Mouse (Mus musculus) MEL (cell line): ENCODE data around the gene Hist2h4.

Experiments used
- CTCF ChIP-seq, 3 experiments: IDR thresholded peaks in 2 of 3; conservative IDR thresholded peaks in 1 of 3; 2 replicates each; pipeline ENCODE4 v1.5.1; 2011 to 2012; ENCODE audit warnings: low read length in 3 of 3, low read depth in 2 of 3, mild to moderate bottlenecking in 2 of 3, improper control_type of control experiment in 1 of 3, inconsistent platforms in 1 of 3, mixed read lengths in 1 of 3, moderate library complexity in 1 of 3; ENCODE audit not compliant: control insufficient read depth in 1 of 3, insufficient read depth in 1 of 3, poor library complexity in 1 of 3, severe bottlenecking in 1 of 3
- E2F4 ChIP-seq: IDR thresholded peaks from 2 replicates; pipeline ENCODE4 v1.6.1; 2011; ENCODE audit warnings: low read depth, low read length, improper control_type of control experiment, borderline replicate concordance
- POLR2A ChIP-seq, 2 experiments: IDR thresholded peaks; 2 replicates each; pipeline ENCODE4 v1.6.1; 2011 to 2012; ENCODE audit warnings: low read length in 2 of 2, mild to moderate bottlenecking in 2 of 2, control low read depth in 1 of 2, improper control_type of control experiment in 1 of 2, low read depth in 1 of 2, moderate library complexity in 1 of 2; ENCODE audit not compliant: control insufficient read depth in 1 of 2, insufficient read depth in 1 of 2, poor library complexity in 1 of 2
- POLR2AphosphoS2 ChIP-seq: IDR thresholded peaks from 2 replicates; pipeline ENCODE4 v1.6.1; 2011; ENCODE audit warnings: low read length, improper control_type of control experiment
- SMC3 ChIP-seq: IDR thresholded peaks from 2 replicates; pipeline ENCODE4 v1.6.1; 2011; ENCODE audit warnings: low read depth, low read length, improper control_type of control experiment
- TCF12 ChIP-seq: IDR thresholded peaks from 2 replicates; pipeline ENCODE4 v1.6.1; 2014; ENCODE audit warnings: low read depth, mild to moderate bottlenecking, inconsistent platforms, low read length, improper control_type of control experiment, moderate library complexity
- USF1 ChIP-seq: IDR thresholded peaks from 2 replicates; pipeline ENCODE4 v1.6.1; 2014; ENCODE audit warnings: low read depth, mild to moderate bottlenecking, inconsistent platforms, low read length, improper control_type of control experiment, moderate library complexity

DNA sequence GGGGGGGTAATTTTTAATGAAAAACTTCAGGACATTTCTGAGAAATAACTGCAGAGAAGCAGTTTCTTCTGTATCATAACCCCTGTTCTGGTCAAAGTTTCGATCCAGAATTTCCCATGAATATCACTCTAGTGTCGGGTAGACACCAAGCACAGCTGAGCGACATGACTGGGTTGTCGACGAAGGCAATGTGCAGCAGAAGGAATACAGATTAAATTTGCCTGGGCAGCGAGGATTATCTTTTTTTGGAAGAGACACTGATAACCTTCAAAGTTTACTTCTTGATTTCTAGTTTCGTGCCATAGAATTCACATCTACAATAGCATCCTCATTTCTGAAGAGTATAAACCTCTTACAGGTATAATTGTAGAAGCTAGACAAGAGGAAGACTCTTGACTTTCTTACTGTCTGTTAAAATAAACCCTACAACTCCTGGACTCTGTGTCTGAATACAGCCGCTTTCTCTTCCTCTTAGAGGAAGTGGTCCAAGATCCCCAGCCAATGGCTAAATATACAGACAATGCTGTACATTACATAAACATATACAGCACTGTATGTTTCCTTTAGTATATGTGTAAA is 3.1 kb upstream of the Hist2h4 start:
- no peak for TF ChIP-seq CTCF (IDR thresholded peaks at IDR 0.05 in 2 of 3, conservative IDR thresholded peaks at IDR 0.05 in 1 of 3; ENCODE audit: control insufficient read depth in 1 of 3, insufficient read depth in 1 of 3, low read depth in 2 of 3, low read length in 3 of 3, poor library complexity in 1 of 3, severe bottlenecking in 1 of 3)
- TF ChIP-seq SMC3 = no peak
- TF ChIP-seq USF1 = no peak
- no peak for TF ChIP-seq POLR2AphosphoS2
- no peak for TF ChIP-seq E2F4
- TF ChIP-seq POLR2A (IDR thresholded peaks at IDR 0.05; ENCODE audit: control insufficient read depth in 1 of 2, insufficient read depth in 1 of 2, low read depth in 1 of 2, low read length in 2 of 2, poor library complexity in 1 of 2) = no peak
- TF ChIP-seq TCF12 = no peak
